Mouse (Mus musculus): ENCODE measurements around the gene Zfp865.

DNA sequence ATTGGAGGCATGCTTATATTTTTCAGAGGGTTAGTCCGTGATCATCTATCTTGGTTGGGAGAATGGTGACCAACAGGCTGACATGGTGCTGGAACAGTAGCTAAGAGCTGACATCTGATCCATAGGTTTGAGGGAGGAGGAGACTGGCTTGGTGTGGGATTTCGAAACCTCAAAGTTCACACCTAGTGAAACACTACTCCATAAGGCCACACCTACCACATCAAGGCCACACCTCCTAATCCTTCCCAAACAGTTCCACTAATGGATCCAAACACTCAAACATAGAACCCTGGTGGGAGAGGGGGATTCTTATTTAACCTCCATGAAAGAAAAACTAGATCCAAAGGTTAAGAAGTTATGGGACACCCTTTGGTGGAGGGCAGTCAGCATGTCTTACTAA lies 3.3 kb upstream of the Zfp865 start:
- TF ChIP-seq CTCF (IDR thresholded peaks at IDR 0.05; ENCODE audit: low read depth, low read length): no peak
- no peak for TF ChIP-seq GATA1 (IDR thresholded peaks at IDR 0.05; ENCODE audit: borderline replicate concordance, low read length)
